Mouse (Mus musculus): ENCODE results near the gene B4galnt2.
"Not testable (repeated sequence)": the region's sequence is repeated elsewhere in the genome, so short reads cannot be mapped to it uniquely, and the experiment has no call there.

The B4galnt2 gene

DNA sequence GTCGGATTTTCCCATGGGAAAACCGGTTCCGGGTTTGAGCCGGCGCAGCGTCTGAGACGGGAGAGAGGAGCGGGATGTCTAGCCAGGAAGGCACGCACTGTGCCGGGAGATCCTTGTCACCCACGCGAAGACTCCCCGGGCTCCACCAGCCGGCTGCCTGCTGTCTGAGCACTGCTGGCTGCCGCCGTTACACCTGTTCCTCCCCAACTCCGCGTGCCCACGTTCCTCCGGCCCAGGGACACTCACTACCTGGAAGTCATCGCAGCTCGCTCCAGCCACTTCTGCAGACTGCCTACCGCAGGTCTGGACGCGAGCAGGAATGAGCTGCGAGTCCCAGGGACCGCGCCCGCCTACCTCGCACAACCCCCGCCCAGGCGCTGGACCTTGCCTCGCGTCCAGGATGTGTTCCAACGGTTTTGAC, at the start of gene B4galnt2:
TSS of gene B4galnt2 (minus strand) at position 321 of the 421 bp plus-strand sequence.
- DNase-seq (ENCODE audit: low read depth, low spot score), result no peak

GRCm38 (mm10) chr11:95963304-95963703, 48.6 kb upstream of the B4galnt2 start:
- DNase-seq (ENCODE audit: low read depth, low spot score), result no peak

GRCm38 (mm10) chr11:95959152-95959551, 44.5 kb upstream of the B4galnt2 start:
- DNase-seq (ENCODE audit: low read depth, low spot score), result no peak

GRCm38 (mm10) chr11:95958251-95958650, 43.6 kb upstream of the B4galnt2 start:
- DNase-seq (ENCODE audit: low read depth, low spot score), result no peak

- DNase-seq (ENCODE audit: low read depth, low spot score), result no peak
These were observed 42.7 kb upstream of the B4galnt2 start for GRCm38 (mm10) chr11:95957407-95957806.

DNA sequence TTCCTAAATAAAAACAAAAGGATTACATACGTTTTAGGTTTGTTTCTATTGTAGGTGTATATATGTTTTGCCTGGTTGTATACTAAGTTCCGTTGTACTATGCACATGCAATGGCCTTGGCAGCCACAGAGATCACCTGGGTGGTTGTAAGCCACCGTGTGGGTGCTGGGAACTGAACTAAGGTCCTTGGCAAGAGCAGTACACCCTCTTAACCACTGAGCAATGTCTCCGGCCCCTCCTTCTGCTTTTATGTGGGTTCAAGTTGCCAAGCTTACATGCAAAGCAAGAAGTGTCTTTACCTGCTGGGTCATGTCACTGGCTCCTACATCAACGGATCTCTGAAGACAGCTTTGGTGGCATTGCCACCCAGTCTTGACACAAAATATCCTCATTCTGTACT, 38.6 kb upstream of the B4galnt2 start:
- no peak for DNase-seq (ENCODE audit: low read depth, low spot score)

DNA sequence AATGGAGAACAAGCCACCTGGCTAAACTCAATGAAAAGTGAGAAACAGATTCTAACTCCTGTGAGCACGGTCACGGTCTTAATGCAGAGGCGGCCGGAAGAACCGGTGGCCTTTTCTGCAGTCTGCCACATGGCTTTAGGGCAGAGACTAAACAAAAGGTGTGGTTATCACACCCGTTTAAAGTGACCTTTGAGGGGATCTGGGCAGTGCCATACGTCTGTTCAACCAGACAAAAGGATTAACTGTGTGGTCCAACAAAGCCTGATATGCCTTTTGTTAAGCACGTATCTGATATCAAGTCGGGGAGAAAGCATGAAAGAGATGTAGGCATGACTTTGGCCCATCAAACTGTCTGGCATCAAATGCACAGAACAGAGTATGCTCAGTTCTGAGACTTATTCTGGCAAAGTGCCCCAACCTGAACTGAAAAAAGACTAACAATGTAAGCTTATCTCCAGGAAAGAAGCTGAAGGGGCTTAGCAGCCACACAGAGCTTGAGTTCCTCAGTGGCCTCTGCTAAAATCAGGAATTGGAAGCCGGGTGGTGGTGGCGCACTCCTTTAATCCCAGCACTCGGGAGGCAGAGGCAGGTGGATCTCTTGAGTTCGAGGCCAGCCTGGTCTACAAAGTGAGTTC, 31.3 kb upstream of the B4galnt2 start:
- DNase-seq (ENCODE audit: low read depth, low spot score), result no peak

DNA sequence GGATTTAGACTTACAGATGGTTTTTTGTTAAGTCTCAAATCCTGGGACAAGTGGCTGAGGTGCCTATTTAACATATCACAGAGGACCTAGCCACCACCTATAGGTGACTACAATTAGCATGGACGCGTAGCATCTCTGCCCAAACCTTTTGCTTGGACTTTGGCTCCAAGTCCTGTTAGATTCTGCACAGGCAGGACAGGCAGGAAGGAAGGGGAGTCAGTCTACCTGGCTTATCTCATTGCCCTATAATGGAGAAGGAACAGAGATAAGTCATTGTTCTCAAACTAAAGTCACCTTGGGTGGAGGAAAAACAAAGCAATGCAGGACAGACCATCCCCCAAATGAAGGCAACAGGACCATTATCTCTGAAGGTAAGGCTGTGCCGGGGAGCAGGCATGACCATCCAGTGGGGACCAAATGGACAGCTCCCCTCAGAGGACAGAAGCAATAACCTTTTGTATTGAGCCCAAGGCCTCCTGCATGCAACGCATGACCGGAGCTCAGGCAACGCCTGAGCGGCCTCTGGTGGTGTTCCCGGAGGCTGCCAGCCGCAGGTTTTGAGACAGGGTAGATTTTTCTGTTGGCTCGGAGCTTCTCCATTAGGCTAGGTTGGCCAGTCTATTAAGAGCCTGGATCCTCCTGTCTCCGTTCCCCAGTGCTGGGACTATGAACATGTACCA, 25.3 kb upstream of the B4galnt2 start:
- no peak for DNase-seq (ENCODE audit: low read depth, low spot score)

- no peak for DNase-seq (ENCODE audit: low read depth, low spot score)
These were observed 21.7 kb upstream of the B4galnt2 start for GRCm38 (mm10) chr11:95936409-95936808.

GRCm38 (mm10) chr11:95932168-95932567, 17.5 kb upstream of the B4galnt2 start:
- not testable (repeated sequence) for DNase-seq (ENCODE audit: low read depth, low spot score)

DNA sequence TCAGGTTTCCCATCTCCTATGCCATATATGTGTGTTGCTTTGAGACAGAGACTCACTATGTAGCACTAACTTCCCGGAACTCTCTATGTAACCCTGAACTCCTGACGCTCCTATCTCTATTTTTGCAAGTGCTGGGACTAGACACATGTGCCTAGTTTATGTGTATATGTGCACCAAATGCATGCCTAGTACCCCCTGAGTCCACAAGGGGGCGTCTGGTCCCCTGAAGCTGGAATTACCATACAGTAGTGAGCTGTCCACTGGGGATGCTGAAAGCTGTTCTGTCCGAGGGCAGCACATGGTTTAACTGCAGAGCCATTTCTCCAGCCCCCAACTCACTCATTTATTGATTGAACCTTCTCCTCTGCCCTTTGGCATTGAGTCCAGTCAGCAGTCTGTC, 11.7 kb upstream of the B4galnt2 start:
- DNase-seq (ENCODE audit: low read depth, low spot score), result no peak

DNA sequence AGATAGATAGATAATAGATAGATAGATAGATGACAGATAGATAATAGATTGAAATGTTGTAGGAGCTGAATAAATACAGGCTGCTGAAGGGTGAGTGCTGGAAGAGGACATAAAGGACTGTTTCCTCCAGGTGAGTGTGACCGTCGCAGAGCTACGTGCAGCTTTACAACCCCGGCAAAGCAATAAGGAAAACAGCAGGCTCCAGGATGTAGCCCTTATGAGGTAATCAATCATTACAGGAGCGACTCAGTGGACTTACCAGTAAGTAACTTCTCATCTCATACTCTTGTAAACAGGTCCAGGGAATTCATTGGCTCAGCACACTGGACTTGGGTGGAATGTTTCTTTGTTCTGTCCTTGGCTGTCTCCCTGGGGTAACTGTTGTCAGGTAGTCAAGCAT, 11.3 kb upstream of the B4galnt2 start:
- no peak for DNase-seq (ENCODE audit: low read depth, low spot score)

DNA sequence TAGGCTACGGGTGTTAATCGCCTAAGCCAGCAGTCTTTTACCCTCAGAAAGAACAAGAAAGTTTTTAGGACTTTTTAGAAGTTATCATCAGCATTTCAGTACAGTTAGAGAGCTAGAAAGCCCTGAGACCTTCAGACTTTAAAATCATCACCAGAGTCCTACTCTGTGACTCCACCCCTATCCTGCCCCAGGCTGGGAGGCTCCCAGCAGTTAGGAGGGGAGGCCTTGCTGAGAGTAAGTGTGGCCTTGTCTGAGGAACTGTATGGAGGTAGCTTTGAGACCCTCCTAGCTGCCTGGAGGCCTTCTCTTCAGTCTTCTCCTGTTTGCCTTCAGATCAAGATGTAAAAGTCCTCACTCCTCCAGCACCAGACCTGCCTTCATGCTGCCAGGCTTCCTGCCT, 9.5 kb upstream of the B4galnt2 start:
- no peak for DNase-seq (ENCODE audit: low read depth, low spot score)

GRCm38 (mm10) chr11:95923477-95923876, 8.8 kb upstream of the B4galnt2 start:
- DNase-seq (ENCODE audit: low read depth, low spot score), result not testable (repeated sequence)

DNA sequence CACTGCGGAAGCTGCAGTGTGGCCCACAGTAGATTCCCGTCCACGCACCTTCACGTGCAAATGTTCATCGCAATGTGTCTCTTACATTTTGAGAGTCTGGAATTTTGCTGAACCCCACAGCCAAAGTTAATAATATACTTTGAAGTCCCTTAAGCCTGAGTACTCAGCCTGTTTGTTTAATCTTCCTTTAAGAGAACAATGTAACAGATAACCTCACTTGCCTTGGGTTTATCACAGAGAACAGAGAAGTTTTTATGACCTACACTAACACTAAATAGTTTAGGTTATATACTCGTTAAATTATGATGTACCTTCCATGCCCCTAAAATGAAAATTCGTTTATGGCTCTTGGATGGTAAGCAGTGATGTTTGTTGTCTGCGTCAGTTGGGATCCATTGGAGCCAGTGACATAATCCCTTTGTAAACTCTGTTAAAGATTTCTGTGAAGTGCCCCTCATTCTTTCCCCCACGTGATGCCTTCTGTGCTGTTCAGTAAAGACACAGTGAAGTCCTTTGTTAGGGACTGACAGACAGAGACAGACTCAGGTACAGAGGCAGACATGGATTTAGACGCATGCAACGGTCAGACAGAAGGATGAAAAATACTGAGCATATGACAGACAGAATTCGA, 7.4 kb upstream of the B4galnt2 start:
- no peak for DNase-seq (ENCODE audit: low read depth, low spot score)

DNA sequence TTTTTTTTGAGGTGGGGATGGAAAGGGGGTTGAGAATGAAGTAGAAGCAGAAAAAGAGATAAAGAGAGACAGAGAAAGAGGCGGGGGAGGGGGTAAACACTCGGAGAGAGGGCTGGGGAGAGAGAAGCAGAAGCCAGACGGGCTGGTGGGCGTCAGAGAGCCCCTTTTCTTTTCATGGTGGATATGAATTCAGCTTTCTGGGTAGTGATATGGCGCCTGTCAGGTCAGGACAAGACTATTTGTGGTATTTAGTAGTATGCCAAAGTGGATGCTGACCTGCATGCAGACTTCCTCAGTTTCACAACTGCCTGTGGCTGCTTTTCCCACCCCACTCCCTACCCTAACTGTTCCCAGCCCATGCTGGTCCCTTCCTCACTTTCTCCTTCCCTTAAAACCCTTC, 1.7 kb upstream of the B4galnt2 start:
- DNase-seq (ENCODE audit: low read depth, low spot score), result no peak

GRCm38 (mm10) chr11:95915006-95915710, 467 bp upstream of the B4galnt2 start:
- no peak for DNase-seq (ENCODE audit: low read depth, low spot score)

GRCm38 (mm10) chr11:95913959-95914566, 628 bp downstream of the B4galnt2 start:
- no peak for DNase-seq (ENCODE audit: low read depth, low spot score)

DNA sequence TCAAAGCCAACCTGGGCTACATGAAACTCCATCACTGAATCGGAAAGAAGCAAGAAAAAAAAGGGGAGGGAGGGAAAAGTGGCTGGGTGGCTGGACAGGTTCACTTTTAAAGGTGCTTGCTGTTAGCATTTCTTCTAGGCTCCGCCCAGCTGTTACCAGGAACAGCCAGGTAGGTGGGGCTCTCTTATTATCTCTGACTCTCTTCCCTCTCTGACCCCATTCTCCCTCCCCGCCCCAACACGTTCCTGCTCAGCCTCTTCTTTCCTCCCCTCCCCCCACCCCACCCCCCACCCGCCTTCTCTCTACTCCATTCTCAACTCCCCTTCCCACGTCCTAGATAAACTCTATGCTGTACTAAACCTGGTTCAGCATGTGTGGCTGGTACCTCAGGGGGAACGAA, 3.1 kb downstream of the B4galnt2 start:
- DNase-seq (ENCODE audit: low read depth, low spot score), result no peak

- no peak for DNase-seq (ENCODE audit: low read depth, low spot score)
These were observed 6.7 kb downstream of the B4galnt2 start for GRCm38 (mm10) chr11:95907805-95908524.

DNA sequence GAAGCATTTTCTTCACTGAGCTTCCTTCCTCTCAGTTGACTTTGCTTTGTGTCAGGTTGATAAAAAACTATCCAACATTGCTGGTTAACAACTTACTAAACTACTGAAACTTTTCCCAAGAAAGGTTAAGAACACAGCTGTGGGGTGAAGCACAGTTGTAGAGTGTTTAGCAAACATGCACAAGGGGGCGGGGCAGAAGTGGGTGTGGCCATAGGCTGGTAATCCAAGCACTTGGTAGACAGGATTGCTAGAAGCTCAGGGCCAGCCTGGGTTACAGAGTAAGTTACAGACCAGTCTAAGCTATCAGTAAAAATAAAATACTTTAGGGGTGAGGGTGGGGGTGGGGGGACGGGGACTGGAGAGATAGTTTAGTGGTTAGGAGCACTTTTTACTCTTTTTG, 10.4 kb downstream of the B4galnt2 start:
- no peak for DNase-seq (ENCODE audit: low read depth, low spot score)
